Mouse (Mus musculus): ENCODE measurements around the gene Csf2.
"Not testable (repeated sequence)": the region's sequence is repeated elsewhere in the genome, so short reads cannot be mapped to it uniquely, and the experiment has no call there.

The Csf2 gene

GRCm38 (mm10) chr11:54248940-54249717 lies at the start of gene Csf2:
Csf2 (minus strand) TSS chr11:54249667.
- in situ Hi-C loops (cut with MboI; ENCODE audit: low pct_unique_long_range_greater_than_20kb in 1 of 2, low sequenced_read_pairs in 2 of 2, unreplicated experiment in 1 of 2) = no loop called here

- in situ Hi-C loops (cut with MboI; ENCODE audit: low pct_unique_long_range_greater_than_20kb in 1 of 2, low sequenced_read_pairs in 2 of 2, unreplicated experiment in 1 of 2) = no loop called here
Measured at GRCm38 (mm10) chr11:54298777-54299176, 49.3 kb upstream of the Csf2 start.

GRCm38 (mm10) chr11:54297471-54297870 lies 48.0 kb upstream of the Csf2 start:
- in situ Hi-C loops (cut with MboI; ENCODE audit: low pct_unique_long_range_greater_than_20kb in 1 of 2, low sequenced_read_pairs in 2 of 2, unreplicated experiment in 1 of 2) = not testable (repeated sequence)

- in situ Hi-C loops (cut with MboI; ENCODE audit: low pct_unique_long_range_greater_than_20kb in 1 of 2, low sequenced_read_pairs in 2 of 2, unreplicated experiment in 1 of 2) = no loop called here
Measured at GRCm38 (mm10) chr11:54296734-54297133, 47.3 kb upstream of the Csf2 start.

GRCm38 (mm10) chr11:54295971-54296370 lies 46.5 kb upstream of the Csf2 start:
- in situ Hi-C loops (cut with MboI; ENCODE audit: low pct_unique_long_range_greater_than_20kb in 1 of 2, low sequenced_read_pairs in 2 of 2, unreplicated experiment in 1 of 2) = no loop called here

- in situ Hi-C loops (cut with MboI; ENCODE audit: low pct_unique_long_range_greater_than_20kb in 1 of 2, low sequenced_read_pairs in 2 of 2, unreplicated experiment in 1 of 2) = no loop called here
Measured at GRCm38 (mm10) chr11:54293980-54294807, 44.7 kb upstream of the Csf2 start.

GRCm38 (mm10) chr11:54292163-54292562 lies 42.7 kb upstream of the Csf2 start:
- in situ Hi-C loops (cut with MboI; ENCODE audit: low pct_unique_long_range_greater_than_20kb in 1 of 2, low sequenced_read_pairs in 2 of 2, unreplicated experiment in 1 of 2) = no loop called here

GRCm38 (mm10) chr11:54287821-54288453 lies 38.5 kb upstream of the Csf2 start:
- in situ Hi-C loops (cut with MboI; ENCODE audit: low pct_unique_long_range_greater_than_20kb in 1 of 2, low sequenced_read_pairs in 2 of 2, unreplicated experiment in 1 of 2) = no loop called here

GRCm38 (mm10) chr11:54271437-54271949 lies 22.0 kb upstream of the Csf2 start:
- in situ Hi-C loops (cut with MboI; ENCODE audit: low pct_unique_long_range_greater_than_20kb in 1 of 2, low sequenced_read_pairs in 2 of 2, unreplicated experiment in 1 of 2) = no loop called here

- in situ Hi-C loops (cut with MboI; ENCODE audit: low pct_unique_long_range_greater_than_20kb in 1 of 2, low sequenced_read_pairs in 2 of 2, unreplicated experiment in 1 of 2) = no loop called here
Measured at GRCm38 (mm10) chr11:54269191-54269896, 19.9 kb upstream of the Csf2 start.

GRCm38 (mm10) chr11:54267177-54267576 lies 17.7 kb upstream of the Csf2 start, which contains the start of gene Il3:
Il3 (minus strand) TSS chr11:54267277.
- in situ Hi-C loops (cut with MboI; ENCODE audit: low pct_unique_long_range_greater_than_20kb in 1 of 2, low sequenced_read_pairs in 2 of 2, unreplicated experiment in 1 of 2) = no loop called here

GRCm38 (mm10) chr11:54264542-54264941 lies 15.1 kb upstream of the Csf2 start:
- in situ Hi-C loops (cut with MboI; ENCODE audit: low pct_unique_long_range_greater_than_20kb in 1 of 2, low sequenced_read_pairs in 2 of 2, unreplicated experiment in 1 of 2) = no loop called here

GRCm38 (mm10) chr11:54263405-54264031 lies 14.1 kb upstream of the Csf2 start:
- in situ Hi-C loops (cut with MboI; ENCODE audit: low pct_unique_long_range_greater_than_20kb in 1 of 2, low sequenced_read_pairs in 2 of 2, unreplicated experiment in 1 of 2) = no loop called here

- in situ Hi-C loops (cut with MboI; ENCODE audit: low pct_unique_long_range_greater_than_20kb in 1 of 2, low sequenced_read_pairs in 2 of 2, unreplicated experiment in 1 of 2) = loop anchor here in 1 of 2 experiments (5.0 kb wide), 1 partner anchor 114 kb away; no protein-coding TSS in a partner anchor
Measured at GRCm38 (mm10) chr11:54256624-54257376, 7.3 kb upstream of the Csf2 start.

- in situ Hi-C loops (cut with MboI; ENCODE audit: low pct_unique_long_range_greater_than_20kb in 1 of 2, low sequenced_read_pairs in 2 of 2, unreplicated experiment in 1 of 2) = no loop called here
Measured at GRCm38 (mm10) chr11:54254114-54254513, 4.6 kb upstream of the Csf2 start.

- in situ Hi-C loops (cut with MboI; ENCODE audit: low pct_unique_long_range_greater_than_20kb in 1 of 2, low sequenced_read_pairs in 2 of 2, unreplicated experiment in 1 of 2) = no loop called here
Measured at GRCm38 (mm10) chr11:54250575-54250974, 1.1 kb upstream of the Csf2 start.

GRCm38 (mm10) chr11:54249748-54250147 lies 281 bp upstream of the Csf2 start:
- in situ Hi-C loops (cut with MboI; ENCODE audit: low pct_unique_long_range_greater_than_20kb in 1 of 2, low sequenced_read_pairs in 2 of 2, unreplicated experiment in 1 of 2) = no loop called here

Data from mouse embryonic stem cell (cell line).